Mouse (Mus musculus): ENCODE results near the gene Neil1.

Gene Neil1

DNA sequence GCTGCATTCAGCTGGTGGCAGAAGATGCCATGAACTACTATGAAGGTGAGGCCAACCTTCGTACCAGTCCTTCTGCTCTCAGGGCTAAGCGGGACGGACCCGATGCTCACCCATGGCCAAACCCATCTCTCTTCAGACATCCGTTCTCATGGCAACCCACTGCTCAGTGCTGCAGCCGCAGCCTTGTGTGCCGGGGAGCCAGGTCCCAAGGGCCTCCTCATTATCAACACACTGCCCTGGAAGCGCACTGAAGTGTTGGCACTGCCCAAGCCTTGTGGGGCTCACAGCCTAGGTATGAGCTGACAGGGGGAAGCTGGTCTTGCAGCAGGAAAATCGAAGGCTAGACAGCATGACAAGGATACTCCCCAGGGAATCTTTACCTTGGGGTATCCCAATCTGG is 9.0 kb downstream of the Neil1 start:
- no peak for DNase-seq (ENCODE audit: low spot score)

DNA sequence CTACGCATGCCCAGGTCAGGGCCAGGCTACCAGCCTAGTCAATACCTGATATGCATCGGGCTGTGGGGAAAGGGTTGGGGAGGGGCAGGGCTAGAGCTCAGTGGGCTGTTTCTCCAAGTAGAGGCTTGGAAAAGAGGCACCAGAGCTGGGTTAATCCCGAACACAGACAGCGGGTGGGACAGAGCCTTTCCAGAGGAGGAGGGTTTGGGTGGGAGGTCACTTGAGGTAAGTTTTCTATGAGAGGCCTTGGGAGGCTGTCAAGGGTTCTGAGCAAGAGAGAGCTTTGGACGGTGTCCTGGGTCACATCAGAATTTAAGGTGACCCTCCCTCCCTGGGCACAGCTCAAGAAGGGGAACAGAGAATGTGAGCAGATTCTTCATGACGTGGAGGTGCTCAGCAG is 9.6 kb downstream of the Neil1 start:
- no peak for DNase-seq (ENCODE audit: low spot score)

DNA sequence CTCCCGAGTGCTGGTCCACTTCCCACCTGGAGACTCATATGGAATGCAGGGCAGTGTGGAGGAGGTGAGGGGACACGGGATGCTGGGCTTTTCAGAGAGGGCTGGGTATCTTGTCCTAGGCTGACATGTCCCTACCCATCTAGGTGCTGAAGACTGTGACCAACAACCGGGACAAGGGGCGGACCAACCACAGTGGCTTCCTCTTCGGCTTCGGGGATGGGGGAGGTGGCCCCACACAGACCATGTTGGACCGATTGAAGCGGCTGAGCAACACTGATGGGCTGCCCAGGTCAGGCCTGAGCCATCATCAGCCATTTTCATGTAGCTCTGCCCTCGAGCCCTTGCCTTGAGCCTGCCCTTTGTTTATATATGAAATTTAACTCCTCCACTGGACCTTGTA is 10.3 kb downstream of the Neil1 start:
- DNase-seq (ENCODE audit: low spot score) = no peak

DNA sequence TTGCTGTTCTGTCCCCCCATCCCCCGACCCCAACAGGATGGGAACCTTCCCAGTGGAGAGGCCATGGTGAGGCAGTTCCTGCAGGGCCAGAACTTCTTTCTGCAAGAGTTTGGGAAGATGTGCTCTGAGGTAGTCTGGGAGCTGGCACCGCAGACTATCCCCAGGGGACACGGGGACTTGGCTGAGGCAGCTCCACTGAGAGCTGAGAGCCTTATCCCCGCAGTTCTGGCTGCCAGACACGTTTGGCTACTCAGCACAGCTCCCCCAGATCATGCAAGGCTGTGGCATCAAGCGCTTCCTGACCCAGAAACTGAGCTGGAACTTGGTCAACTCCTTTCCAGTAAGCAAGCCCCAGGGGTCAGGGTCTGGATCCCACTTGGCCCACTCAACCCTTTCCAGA is 10.9 kb downstream of the Neil1 start:
- DNase-seq (ENCODE audit: low spot score) = no peak

DNA sequence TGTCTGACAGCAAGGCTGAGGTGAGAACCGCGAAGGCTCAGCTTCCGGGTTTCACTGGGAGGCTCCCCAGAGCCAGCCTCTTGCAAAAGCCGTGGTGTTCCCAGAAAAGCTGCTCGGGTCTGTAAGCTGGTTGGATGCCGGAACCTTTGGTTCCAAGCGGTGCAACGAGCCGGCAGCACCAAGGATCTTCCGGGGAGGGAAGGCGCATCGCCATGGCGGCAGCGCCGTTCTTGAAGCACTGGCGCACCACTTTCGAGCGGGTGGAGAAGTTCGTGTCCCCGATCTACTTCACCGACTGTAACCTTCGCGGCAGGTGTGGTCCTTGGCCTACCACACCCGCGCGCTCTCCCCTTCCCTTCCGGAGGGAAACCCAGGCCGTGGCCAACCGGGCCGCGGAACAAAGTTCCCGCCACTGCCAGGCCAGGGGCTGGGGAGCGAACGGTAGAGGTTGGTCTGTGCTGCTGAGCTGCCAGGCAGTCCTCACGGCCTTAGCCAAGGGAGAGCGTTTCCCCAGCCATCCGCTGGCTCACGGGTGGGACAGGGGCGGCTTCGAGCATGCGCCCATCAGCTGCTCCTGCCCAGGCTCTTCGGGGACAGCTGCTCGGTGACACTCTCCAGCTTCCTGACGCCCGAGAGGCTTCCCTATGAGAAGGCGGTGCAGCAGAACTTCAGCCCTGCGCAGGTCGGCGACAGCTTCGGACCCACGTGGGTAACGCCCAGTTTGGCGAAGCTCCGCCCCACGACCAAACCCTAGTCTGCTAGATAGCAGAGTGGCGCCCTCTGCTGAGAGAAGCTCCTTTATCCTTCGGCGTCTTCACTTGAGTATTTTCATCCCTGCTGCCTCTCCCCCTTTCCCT is 17.3 kb downstream of the Neil1 start, which contains the start of gene Man2c1:
TSS of gene Man2c1 (plus strand) at position 114 of the 857 bp plus-strand sequence.
- DNase-seq (ENCODE audit: low spot score) = peak; percentile 93

DNA sequence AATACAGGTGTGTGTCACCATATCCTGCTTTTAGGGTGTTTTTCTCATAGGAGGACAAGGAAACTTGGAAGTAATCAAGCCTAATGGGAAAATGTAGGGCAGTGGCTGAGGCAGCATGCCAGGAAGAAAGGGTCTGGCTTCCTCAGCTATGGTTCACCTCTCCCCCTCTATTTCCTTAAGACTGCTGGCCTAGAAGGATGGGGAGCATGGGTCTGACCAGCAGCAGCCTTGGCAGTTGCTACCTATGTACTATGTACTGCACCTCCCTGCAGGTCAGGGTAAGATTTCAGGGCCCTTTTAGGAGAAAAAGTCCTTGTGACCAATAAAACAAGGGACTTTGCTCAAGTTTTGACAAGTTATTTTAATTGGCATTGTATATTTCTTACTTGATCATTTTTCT is 18.5 kb downstream of the Neil1 start:
- no peak for DNase-seq (ENCODE audit: low spot score)

DNA sequence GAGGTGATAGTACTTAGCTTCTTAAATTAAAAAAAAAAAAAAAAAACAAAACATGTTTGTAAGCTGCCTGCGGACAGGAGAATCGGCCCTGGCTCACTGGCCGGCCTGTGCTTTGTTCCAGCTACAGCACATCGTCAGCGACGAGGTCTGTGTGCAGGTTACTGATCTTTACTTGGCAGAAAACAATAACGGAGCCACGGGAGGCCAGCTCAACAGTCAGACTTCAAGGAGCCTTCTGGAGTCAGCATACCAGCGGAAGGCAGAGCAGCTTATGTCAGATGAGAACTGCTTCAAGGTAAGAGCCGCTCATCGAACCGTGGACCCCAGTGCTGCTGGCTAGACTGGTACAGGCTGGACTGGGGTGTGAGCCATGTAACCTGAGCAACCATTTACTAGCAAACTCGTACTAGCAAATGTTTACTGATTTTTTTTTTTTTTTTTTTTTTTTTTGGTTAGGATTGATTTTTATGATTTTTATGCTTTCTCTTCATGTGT is 30.8 kb downstream of the Neil1 start:
- no peak for DNase-seq (ENCODE audit: low spot score)
